Mouse (Mus musculus): ENCODE results near the gene Gps2. TPM values are rescaled to one million over a fixed set of nuclear protein-coding genes. Genes with fewer than 3 reads are reported as not detected.

Gps2 gene
- total RNA-seq, 2 experiments from 2014 or later = 26.2 to 27.5 TPM

DNA sequence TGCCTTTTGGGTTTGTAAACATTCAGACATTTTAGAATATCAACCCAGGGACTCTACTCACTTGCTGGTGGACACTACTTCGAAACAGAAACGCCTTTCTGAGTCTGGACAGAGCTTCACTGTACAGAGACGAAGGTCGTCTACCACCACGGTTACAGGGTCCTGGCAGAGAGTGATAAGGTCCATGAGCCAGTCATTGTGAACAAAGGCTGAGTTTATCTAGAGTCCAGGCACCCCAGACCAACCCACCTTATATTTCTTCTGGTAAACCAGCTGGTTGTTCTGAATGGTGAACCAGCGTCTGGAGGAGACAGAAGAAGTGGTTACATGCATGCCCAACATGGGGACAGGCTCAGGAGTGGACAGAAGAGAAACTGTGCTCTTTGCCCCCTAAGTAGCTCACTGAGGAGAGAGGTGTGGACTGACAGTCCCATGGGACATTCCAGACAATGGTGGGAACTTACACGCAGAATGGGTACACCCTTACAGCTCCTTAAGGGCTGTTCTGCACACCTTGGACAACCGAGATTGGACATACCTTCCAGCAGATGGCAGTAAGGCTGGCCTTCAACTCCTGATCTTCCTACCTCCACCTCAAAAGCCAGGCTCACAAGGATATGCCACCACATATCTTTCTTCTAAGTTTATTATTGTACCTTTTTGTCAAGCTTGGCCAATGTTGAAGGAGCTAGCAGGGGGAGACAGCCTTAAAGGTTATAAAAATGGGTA lies 26.6 kb upstream of the Gps2 start:
- no peak for DNase-seq

DNA sequence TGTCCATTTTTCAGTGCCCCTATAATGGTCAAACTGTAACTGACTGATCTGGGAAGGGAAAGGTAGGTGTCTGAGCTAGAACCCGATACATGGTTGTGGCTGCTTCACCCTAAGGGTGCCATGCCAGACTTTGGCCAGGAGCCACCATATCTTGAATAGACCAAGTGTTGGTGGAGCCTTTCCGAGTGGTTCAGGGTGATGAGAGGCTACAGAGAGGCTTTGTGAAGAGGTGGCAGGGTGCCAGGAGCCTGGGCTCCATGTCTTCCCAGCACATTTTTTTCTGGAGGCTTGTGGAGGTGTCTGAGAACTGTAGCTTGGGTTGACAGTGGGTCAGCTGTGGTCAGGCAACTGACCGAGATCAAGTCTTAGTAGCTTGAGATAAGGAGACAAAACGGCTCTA lies 22.2 kb upstream of the Gps2 start:
- DNase-seq = no peak

DNA sequence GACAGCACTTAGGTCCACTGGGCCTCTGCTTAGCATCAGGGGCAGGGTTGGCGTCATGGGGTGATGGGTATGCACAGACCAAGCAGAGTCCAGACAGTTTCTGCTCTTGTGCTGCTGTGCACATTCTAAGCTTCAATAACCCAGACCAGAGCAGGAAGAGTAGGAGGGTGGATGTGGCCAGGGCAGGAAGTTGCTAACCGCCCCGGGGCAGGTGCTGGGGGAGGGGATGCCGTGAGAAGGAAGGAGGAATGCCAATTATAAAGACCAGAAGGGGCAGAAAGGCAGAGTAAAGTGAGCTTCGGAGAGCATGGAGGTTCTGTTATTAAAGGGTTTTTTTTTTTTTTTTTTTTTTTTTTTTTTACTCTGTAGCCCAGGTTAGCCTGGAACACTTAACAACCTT lies 19.0 kb upstream of the Gps2 start:
- no peak for DNase-seq

DNA sequence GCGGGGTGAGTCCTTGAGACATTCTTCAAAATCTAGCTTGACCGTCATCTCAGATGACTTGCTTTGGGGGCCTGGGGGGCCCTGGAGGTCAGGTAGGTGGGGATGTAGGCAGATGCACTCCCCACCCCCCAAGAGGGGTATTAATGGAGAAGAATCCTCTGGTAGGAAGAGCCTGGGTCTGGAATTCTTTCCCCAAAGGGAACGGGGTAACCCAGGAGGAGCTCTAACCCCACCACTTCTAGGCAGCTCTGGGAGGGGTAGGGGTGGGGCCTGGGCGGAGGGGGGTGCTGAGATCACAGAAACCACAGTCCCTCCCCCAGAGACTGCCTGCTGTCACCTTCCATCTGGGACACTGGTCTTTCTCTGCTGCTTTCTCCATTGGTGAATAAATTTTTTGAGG lies 18.4 kb upstream of the Gps2 start, which contains the start of gene Acap1:
TSS of gene Acap1 (minus strand) at position 249 of the 400 bp plus-strand sequence.
- DNase-seq = no peak

DNA sequence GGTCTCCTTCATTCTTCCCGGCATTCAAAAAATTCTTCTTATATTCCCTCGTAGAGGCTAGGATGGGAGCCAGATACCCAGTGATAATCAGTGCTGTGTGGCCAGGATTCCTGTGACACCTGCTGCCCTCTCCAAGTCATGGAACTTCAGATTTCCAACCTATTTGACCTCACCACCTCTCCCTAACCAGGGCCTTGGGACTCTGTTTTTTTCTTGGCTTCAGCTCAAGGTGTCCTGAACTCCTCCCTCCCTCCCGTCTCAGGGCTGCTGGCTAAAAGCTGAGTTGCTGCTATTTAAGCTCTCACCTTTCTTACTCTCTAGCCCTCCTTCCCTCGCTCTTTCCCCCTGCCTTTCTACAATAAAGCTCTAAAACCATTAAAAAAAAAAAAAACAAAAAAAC lies 13.8 kb upstream of the Gps2 start:
- DNase-seq = no peak

DNA sequence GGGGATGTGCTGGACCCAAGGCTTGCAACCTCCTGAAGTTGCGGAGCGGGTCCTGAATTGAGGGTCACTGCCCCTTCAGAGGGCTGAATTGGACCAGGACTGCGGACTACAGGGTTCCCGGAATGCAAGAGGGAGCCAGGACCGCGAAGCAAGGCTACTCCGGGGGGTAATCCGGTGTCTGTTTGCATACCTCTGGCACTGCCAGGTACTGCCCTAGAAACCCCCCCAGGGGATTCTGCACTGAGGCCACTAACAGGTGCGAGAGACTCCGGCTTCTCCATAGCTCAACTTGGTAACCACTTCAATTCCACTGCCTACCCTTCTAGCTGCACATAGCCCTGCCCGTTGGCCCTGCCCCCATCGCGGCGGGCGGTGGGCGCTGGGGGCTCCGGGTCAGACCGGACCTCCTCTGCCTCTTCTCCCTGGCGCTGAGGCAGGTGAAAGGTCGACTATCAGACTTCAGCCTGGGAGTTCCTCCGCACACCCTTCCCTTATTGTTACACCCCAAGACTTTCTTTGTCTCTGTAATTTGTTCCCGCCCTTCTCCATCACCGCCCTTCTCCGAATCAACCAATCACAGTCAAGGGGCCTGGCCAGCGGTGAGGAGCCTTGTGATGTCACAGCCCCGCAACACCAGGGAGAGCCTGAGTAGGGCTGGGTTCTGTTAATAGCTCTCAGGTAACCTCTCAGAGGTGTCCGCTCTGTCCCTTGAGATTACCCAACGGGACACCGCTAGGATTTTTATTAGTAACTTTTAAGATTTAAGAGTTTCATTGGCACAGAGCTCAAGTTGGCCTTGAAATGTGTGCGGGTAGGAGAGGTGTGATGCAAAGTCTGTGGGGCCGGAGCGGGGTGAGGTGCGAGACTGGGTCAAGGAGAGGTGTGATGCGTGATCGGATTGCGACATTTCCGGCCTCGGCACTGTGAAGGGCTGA lies 12.9 kb upstream of the Gps2 start, which contains the start of the genes 2810408A11Rik and Neurl4:
TSS of gene 2810408A11Rik (minus strand) at position 517 of the 935 bp plus-strand sequence.
TSS of gene Neurl4 (plus strand) at position 602 of the 935 bp plus-strand sequence.
- DNase-seq = peak; percentile 92 to 96

DNA sequence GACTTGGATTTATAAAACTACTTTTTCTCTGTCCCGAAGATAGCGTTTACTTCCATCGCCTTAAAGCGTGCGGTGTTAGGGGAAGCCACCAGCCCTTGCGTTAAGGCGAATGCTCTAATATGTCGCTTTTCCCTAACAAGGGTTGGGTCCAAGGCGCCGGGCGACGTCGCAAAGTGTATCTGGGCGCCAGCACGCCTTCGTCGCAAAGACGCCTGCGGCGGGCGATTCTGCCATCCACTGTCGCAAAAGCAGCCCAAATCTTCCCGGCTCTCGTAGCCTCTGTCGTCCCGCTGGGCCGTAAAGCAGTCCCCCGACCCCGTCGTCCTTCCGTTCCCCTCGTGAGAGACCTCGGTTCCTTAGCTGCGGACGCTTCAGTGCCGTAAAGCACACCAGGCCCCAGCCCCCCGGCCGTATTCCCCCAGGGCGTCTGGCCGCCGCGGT lies 12.3 kb upstream of the Gps2 start:
- DNase-seq = peak; percentile 95 to 98

DNA sequence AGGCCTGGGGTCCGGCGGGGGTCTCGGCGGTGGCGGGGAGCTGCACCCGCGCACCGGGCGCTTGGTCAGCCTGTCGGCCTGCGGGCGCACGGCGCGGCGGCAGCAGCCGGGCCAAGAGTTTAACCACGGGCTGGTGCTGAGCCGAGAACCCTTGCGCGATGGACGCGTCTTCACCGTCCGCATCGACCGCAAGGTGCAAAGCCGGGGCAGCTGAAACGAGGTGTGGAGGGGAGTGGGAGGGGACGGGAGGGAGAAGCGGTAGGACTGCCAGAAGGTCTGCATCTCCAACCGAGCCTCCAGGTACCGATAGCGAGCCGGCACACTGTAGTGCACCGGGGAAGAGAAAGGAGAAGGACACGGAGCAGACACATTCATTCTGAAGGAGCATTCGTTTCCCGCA lies 11.7 kb upstream of the Gps2 start:
- no peak for DNase-seq

DNA sequence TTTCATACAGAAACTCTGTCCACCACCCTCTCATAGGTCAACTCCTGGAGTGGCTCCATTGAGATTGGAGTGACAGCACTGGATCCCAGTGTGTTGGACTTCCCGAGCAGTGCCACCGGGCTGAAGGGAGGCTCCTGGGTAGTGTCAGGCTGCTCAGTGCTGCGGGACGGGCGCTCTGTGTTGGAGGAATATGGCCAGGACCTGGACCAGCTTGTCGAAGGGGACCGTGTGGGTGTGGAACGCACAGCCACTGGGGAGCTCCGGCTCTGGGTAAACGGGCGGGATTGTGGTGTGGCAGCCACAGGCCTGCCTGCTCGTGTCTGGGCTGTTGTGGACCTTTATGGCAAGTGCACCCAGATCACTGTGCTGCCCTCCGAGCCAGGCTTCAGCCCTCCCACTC lies 10.7 kb upstream of the Gps2 start:
- DNase-seq = no peak

DNA sequence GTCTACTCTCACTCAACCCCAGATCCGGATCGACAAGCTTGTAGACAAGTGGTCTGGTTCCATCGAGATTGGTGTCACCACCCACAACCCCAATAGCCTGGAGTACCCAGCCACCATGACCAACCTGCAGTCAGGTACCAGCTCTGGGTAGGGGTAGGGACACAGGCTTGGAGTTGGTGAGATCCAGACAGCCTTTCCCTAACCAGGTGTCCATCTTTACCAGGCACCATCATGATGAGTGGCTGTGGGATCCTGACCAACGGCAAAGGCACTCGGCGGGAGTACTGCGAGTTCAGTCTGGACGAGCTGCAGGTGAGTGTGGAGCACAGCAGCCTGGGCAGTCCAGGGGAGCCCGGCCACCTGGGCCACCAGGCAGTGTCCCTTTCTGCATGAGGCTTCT lies 9.4 kb upstream of the Gps2 start:
- no peak for DNase-seq

DNA sequence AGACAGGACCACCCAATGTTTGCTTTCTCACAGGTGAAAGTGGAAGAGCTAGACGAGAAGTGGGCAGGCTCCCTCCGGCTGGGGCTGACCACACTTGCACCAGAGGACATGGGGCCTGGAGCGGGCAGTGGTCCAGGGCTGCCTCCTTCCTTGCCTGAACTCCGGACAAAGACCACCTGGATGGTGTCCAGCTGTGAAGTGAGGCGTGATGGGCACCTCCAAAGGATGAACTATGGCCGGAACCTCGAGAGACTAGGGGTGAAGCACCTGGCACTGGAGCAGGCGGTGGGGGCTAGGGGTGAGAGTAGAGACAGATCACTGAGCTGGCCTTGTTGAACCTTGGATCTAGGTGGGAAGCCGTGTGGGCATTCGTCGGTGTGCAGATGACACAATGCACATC lies 5.0 kb upstream of the Gps2 start:
- no peak for DNase-seq

DNA sequence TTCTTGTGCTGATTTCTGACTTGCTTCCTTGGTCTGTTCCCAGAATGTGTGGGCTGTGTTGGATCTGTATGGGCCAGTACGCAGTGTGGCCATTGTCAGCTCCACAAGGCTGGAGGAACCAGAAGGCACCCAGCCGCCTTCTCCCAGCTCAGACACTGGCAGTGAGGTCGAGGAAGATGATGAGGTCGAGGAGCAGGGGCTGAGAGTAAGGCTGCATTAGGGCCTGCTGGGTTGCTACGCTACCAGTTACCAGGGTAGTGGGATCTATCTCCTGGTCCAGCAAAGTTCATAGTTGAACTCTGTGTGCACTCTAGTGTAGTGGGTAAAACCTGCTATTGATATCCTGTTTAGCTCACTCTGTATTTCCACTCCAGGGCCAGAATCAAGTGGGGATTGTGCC lies 4.5 kb upstream of the Gps2 start:
- DNase-seq = no peak

DNA sequence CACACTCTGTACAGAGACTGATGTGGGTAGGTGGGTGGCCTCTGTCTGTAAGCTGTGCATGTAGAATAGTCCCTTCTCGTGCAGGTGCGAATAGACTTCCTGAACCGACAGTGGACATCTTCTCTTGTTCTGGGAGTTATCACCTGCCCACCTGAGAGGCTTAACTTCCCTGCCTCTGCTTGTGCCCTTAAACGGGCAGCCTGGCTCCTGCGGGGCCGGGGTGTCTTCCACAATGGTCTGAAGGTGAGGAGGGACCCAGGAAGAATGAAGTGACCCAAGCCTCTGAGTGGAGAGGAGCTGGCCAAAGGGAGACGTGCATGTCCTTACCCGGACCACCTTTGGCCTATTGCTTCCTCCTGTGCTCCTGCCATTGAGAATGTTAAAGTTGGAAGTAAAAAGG lies 3.5 kb upstream of the Gps2 start:
- DNase-seq = no peak

DNA sequence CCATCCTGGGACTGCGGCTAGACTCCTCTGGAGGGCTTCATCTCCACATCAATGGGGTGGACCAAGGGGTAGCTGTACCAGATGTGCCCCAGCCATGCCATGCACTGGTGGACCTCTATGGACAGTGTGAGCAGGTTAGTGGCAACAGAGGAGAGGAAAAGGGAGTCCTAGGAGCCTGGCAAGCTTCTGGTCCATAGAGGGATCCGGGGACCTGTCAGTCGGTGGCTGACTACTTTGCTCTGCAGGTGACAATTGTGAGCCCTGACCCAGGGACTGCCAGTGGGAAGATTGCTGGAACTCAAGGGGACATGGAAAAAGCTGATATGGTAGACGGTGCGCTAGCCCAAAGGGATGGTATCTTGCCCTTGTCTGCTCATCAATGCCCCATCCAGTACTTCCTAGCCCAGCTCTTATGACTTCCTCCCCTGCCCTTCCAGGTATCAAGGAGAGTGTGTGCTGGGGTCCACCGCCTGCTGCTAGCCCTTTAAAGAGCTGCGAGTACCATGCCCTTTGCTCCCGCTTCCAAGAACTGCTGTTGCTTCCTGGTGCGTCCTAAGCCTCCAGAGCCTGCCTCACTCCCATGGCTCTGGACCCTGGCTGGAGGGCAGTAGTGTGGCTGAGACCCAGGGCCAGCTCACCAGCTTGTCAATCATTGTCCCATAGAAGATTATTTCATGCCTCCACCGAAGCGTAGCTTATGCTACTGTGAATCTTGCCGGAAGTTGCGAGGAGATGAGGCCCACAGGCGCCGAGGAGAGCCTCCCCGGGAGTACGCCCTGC lies 2.7 kb upstream of the Gps2 start:
- DNase-seq = no peak

DNA sequence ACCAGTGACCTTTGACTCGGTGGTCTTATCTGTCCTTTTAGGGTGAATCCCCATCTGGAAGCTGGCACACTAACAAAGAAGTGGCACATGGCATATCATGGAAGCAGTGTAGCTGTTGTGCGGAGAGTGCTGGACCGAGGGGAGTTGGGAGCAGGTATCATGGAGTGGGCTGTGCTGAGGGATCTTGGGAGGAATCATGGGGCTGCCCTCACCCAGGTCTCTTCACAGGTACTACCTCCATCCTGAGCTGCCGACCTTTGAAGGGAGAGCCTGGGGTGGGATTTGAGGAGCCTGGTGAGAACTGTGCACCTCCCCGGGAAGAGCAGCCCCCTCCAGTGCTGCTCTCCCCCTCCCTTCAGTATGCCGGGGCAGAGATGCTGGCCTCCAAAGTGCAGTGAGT lies 2.0 kb upstream of the Gps2 start:
- no peak for DNase-seq

DNA sequence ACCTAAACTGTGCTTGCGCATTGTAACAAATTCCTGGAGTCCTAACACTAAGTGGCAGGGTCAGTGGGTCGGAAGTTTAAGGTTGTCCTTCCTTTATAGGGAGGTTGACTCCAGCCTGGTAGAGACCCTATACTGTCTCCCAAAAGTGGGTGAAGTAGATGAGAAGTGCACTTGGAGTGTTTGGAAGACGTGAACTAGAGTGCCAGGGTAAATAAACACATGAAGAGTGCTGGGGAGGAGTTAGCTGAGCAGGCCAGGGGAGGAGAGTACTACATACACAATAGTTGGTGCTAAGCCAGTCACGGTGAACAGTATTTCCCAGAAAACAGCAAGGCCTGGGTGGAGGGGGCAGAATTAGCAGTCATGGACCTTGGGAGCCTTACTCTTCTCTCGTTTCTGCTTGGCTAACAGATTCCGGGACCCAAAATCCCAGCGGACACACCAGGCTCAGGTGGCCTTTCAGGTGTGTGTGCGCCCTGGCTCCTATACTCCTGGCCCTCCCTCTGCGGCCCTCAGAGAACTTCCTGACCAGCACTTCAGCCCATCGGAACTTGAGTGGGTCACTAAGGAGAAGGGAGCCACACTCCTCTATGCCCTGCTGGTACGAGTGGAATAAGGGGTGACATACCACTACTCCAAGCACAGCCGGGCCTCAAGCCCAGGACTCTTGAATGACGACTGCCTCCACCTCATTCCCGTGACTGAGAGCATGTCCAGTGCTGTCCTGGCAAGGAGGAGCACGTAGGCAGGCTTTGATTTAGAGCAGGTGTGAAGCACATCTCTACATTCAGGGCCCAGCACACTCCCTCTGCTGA lies 765 bp upstream of the Gps2 start:
- no peak for DNase-seq

DNA sequence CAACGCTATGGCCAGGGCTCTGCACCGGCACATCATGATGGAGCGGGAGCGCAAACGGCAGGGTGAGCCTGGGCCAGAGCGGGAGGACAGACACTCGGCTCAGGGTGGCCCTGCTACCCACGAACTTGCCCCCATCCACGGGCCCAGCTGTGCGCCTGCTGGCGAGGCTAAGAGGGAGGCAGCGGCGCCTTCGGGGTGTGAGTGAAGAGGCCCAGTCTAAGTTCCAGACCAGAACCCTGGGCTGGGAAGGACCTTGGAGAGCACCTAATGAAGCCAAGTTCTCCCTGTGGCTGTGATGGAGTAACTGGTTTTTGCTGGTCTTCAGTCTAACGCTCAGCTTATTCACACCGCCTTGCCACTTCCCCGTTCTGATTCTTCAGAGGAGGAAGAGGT lies 680 bp downstream of the Gps2 start:
- no peak for DNase-seq

DNA sequence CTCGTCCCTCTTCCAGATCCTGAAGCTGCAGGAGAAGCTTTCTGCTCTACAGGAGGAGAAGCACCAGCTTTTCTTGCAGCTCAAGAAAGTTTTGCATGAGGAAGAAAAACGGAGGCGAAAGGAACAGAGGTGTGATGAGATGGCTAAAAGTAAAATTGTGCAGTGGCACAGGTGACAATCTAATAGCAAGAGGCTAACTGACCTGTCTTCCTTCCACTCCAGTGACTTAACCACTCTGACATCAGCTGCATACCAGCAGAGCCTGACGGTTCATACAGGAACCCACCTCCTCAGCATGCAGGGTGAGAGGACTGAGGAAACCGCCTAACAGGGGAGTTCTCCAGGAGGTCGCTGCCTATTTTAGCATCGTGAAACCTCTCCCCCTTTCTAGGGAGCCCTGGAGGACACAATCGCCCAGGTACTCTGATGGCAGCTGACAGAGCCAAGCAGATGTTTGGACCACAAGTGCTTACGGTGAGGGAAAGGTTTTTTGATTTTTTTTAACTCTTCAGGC lies 1.3 kb downstream of the Gps2 start:
- DNase-seq = no peak

DNA sequence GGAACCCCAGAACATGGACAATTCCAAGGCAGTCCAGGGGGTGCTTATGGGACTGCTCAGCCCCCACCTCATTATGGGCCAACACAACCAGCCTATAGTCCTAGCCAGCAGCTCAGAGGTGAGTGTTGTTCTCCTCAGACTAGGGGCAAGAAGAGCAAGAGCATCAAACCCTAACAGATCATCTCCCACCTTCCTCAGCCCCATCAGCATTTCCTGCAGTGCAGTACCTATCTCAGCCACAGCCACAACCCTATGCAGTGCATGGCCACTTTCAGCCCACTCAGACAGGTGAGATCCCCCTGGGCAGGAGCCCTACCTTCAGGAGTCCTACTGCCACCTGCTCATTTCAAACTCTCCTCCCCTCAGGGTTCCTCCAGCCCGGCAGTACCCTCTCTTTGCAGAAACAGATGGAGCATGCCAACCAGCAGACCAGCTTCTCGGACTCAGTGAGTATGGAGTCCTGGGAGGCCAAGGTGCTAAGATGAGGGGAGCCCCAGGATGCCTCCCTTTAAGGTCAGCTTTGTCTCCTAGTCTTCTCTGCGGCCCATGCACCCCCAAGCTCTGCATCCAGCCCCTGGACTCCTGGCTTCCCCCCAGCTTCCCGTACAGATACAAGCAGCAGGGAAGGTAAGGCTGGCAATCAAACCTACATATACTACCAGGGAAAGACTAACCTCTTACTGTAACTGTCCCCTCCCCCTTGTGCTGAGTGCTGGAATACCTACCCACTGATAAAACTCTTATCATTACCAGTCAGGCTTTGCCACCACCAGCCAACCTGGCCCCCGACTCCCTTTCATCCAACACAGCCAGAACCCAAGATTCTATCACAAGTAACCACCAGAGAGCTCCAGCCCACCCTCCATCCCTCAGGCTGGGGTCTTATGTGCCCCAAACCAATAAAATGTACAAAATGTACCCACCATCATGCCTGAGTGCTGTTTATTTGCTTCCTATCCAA lies 2.3 kb downstream of the Gps2 start:
- DNase-seq = no peak

Measured in heart, adult 18-20 months (tissue).